ENCODE assay signal across 16 mouse cellular contexts in genomic region chr5:17116072-17116471, GRCm38 (mm10).
DNase-seq lines count a peak whose midpoint lies in the region; ATAC-seq and TF ChIP-seq lines count a peak whose summit lies in the region.
"Had no signal": no experiment of that assay in that cellular context is flagged by ENCODE, and none has a peak within 500 bp of the region (broad histone marks: within the 10 kb centered on the region; RNA-seq: fewer than 3 reads in every experiment).

No protein-coding gene starts in this region.

- no peak overlapping the region for H3K9ac ChIP-seq in embryonic facial prominence, embryonic 14.5 days (ENCODE audit: low read depth, low read length)
- no peak overlapping the region for H3K9ac ChIP-seq in intestine, embryonic 14.5 days (ENCODE audit: low read length)
- no peak overlapping the region for H3K9ac ChIP-seq in intestine, postnatal 0 days (ENCODE audit: low read depth, low read length)
- H3K9ac ChIP-seq in stomach, embryonic 16.5 days (ENCODE audit: low read length), result no peak overlapping the region
- no peak overlapping the region for H3K9ac ChIP-seq in stomach, postnatal 0 days (ENCODE audit: low read length)
- H3K9ac ChIP-seq: embryonic facial prominence, embryonic 12.5 days; liver, embryonic 13.5 days; neural tube, embryonic 15.5 days had no signal

- TF ChIP-seq CTCF in intestine, postnatal 0 days (IDR thresholded peaks at IDR 0.05; ENCODE audit: low read depth), result no peak
- no peak for TF ChIP-seq CTCF in stomach, postnatal 0 days (IDR thresholded peaks at IDR 0.05; ENCODE audit: low read depth)

- H3K36me3 ChIP-seq in embryonic facial prominence, embryonic 14.5 days (ENCODE audit: control insufficient read depth, insufficient read depth, low read length), result no peaks in the 10 kb centered on the region
- H3K36me3 ChIP-seq in embryonic facial prominence, embryonic 10.5 days (replicated peaks), result no peaks in the 10 kb centered on the region
- no peaks in the 10 kb centered on the region for H3K36me3 ChIP-seq in intestine, embryonic 14.5 days (ENCODE audit: control insufficient read depth, insufficient read depth, low read length)
- H3K36me3 ChIP-seq in intestine, postnatal 0 days (ENCODE audit: control insufficient read depth, insufficient read depth), result no peaks in the 10 kb centered on the region
- no peaks in the 10 kb centered on the region for H3K36me3 ChIP-seq in stomach, embryonic 16.5 days (ENCODE audit: control insufficient read depth, insufficient read depth, low read length)
- H3K36me3 ChIP-seq in stomach, postnatal 0 days (ENCODE audit: control insufficient read depth, insufficient read depth, low read length), result no peaks in the 10 kb centered on the region
- H3K36me3 ChIP-seq: embryonic facial prominence, embryonic 12.5 days; forebrain, embryonic 10.5 days; liver, embryonic 13.5 days; neural tube, embryonic 15.5 days had no signal

- TF ChIP-seq EP300 in stomach, postnatal 0 days (optimal IDR thresholded peaks at IDR 0.05), result no peak

- no peaks in the 10 kb centered on the region for H3K9me3 ChIP-seq in embryonic facial prominence, embryonic 14.5 days (ENCODE audit: control insufficient read depth, low read length)
- H3K9me3 ChIP-seq in embryonic facial prominence, embryonic 10.5 days, result no peaks in the 10 kb centered on the region
- no peaks in the 10 kb centered on the region for H3K9me3 ChIP-seq in intestine, embryonic 14.5 days (ENCODE audit: control insufficient read depth, low read length)
- H3K9me3 ChIP-seq in intestine, postnatal 0 days (ENCODE audit: control insufficient read depth), result no peaks in the 10 kb centered on the region
- no peaks in the 10 kb centered on the region for H3K9me3 ChIP-seq in stomach, embryonic 16.5 days (replicated peaks; ENCODE audit: control insufficient read depth, low read length)
- no peaks in the 10 kb centered on the region for H3K9me3 ChIP-seq in stomach, postnatal 0 days (ENCODE audit: control insufficient read depth, low read length)
- H3K9me3 ChIP-seq: embryonic facial prominence, embryonic 12.5 days; forebrain, embryonic 10.5 days; liver, embryonic 13.5 days; neural tube, embryonic 15.5 days had no signal

- no peak overlapping the region for H3K4me2 ChIP-seq in embryonic facial prominence, embryonic 14.5 days (ENCODE audit: low read depth, low read length)
- no peak overlapping the region for H3K4me2 ChIP-seq in intestine, embryonic 14.5 days (ENCODE audit: low read length)
- H3K4me2 ChIP-seq in intestine, postnatal 0 days (replicated peaks; ENCODE audit: low read depth), result no peak overlapping the region
- H3K4me2 ChIP-seq in stomach, embryonic 16.5 days (ENCODE audit: low read depth, low read length), result no peak overlapping the region
- no peak overlapping the region for H3K4me2 ChIP-seq in stomach, postnatal 0 days (replicated peaks; ENCODE audit: low read depth)
- H3K4me2 ChIP-seq: embryonic facial prominence, embryonic 12.5 days; liver, embryonic 13.5 days; neural tube, embryonic 15.5 days had no signal

- H3K27me3 ChIP-seq in embryonic facial prominence, embryonic 14.5 days (replicated peaks; ENCODE audit: control insufficient read depth, insufficient read depth, low read length), result no peaks in the 10 kb centered on the region
- no peaks in the 10 kb centered on the region for H3K27me3 ChIP-seq in embryonic facial prominence, embryonic 10.5 days (replicated peaks; ENCODE audit: low read depth, poor library complexity, severe bottlenecking)
- H3K27me3 ChIP-seq in intestine, embryonic 14.5 days (replicated peaks; ENCODE audit: control insufficient read depth, insufficient read depth, low read length), result no peaks in the 10 kb centered on the region
- H3K27me3 ChIP-seq in intestine, postnatal 0 days (replicated peaks; ENCODE audit: control insufficient read depth, insufficient read depth, low read length), result no peaks in the 10 kb centered on the region
- H3K27me3 ChIP-seq in stomach, embryonic 16.5 days (ENCODE audit: control insufficient read depth, insufficient read depth, low read length), result no peaks in the 10 kb centered on the region
- no peaks in the 10 kb centered on the region for H3K27me3 ChIP-seq in stomach, postnatal 0 days (ENCODE audit: control insufficient read depth, insufficient read depth, low read length)
- H3K27me3 ChIP-seq: embryonic facial prominence, embryonic 12.5 days; liver, embryonic 13.5 days; neural tube, embryonic 15.5 days had no signal

- no peaks in the 10 kb centered on the region for H3K4me1 ChIP-seq in embryonic facial prominence, embryonic 14.5 days (ENCODE audit: control insufficient read depth, insufficient read depth, low read length)
- no peaks in the 10 kb centered on the region for H3K4me1 ChIP-seq in embryonic facial prominence, embryonic 10.5 days
- no peaks in the 10 kb centered on the region; the same call in 1 of the 2 replicates for H3K4me1 ChIP-seq in intestine, embryonic 14.5 days (replicated peaks; ENCODE audit: control insufficient read depth, insufficient read depth, low read length)
- no peaks in the 10 kb centered on the region for H3K4me1 ChIP-seq in intestine, postnatal 0 days (replicated peaks; ENCODE audit: control insufficient read depth, insufficient read depth, low read length)
- no peaks in the 10 kb centered on the region for H3K4me1 ChIP-seq in stomach, embryonic 16.5 days (ENCODE audit: control insufficient read depth, insufficient read depth, low read length)
- H3K4me1 ChIP-seq in stomach, postnatal 0 days (replicated peaks; ENCODE audit: control insufficient read depth, insufficient read depth), result no peaks in the 10 kb centered on the region
- H3K4me1 ChIP-seq: forebrain, embryonic 10.5 days; liver, embryonic 13.5 days; neural tube, embryonic 15.5 days had no signal

- H3K4me3 ChIP-seq in embryonic facial prominence, embryonic 14.5 days (ENCODE audit: low read depth, low read length), result no peak overlapping the region
- H3K4me3 ChIP-seq in embryonic facial prominence, embryonic 10.5 days, result no peak overlapping the region
- H3K4me3 ChIP-seq in intestine, embryonic 14.5 days (ENCODE audit: low read depth, low read length), result no peak overlapping the region
- no peak overlapping the region for H3K4me3 ChIP-seq in intestine, postnatal 0 days (ENCODE audit: low read depth, low read length)
- no peak overlapping the region for H3K4me3 ChIP-seq in stomach, embryonic 16.5 days (replicated peaks; ENCODE audit: low read length)
- no peak overlapping the region for H3K4me3 ChIP-seq in stomach, postnatal 0 days (ENCODE audit: low read depth, low read length)
- H3K4me3 ChIP-seq: embryonic facial prominence, embryonic 12.5 days; forebrain, embryonic 10.5 days; liver, embryonic 13.5 days; neural tube, embryonic 15.5 days had no signal

- DNase-seq in embryonic facial prominence, embryonic 14.5 days (ENCODE audit: low spot score), result peak; percentile 29
- DNase-seq in embryonic facial prominence, embryonic 10.5 days (ENCODE audit: low spot score), result no peak
- no peak for DNase-seq in intestine, embryonic 14.5 days (ENCODE audit: low spot score)
- no peak for DNase-seq in stomach, postnatal 0 days (ENCODE audit: low spot score)
- DNase-seq in lung, postnatal 4 days, result peak; percentile 42 to 66
- DNase-seq in natural killer cell, adult 2 months (ENCODE audit: low spot score in 2 of 2), result no peak
- DNase-seq: adrenal gland, adult 2 months; cerebellum, adult 9-11 months; liver, embryonic 13.5 days; retina, postnatal 1 day had no signal

- ATAC-seq in embryonic facial prominence, embryonic 14.5 days (ENCODE audit: low read depth), result no peak
- 0 out of 2 replicates have a peak, but pooled peaks have one; percentile 50 for ATAC-seq in intestine, embryonic 14.5 days (replicated peaks; ENCODE audit: low FRiP score, low TSS enrichment, low read depth)
- ATAC-seq in intestine, postnatal 0 days, result no peak
- peak; percentile 60; the same call in 1 of the 2 replicates for ATAC-seq in stomach, embryonic 16.5 days (ENCODE audit: insufficient read depth, low FRiP score)
- no peak for ATAC-seq in stomach, postnatal 0 days (ENCODE audit: low FRiP score, low TSS enrichment)
- ATAC-seq: hindbrain, postnatal 0 days had no signal

- H3K27ac ChIP-seq in embryonic facial prominence, embryonic 14.5 days (replicated peaks; ENCODE audit: low read depth, low read length), result no peak overlapping the region
- H3K27ac ChIP-seq in embryonic facial prominence, embryonic 10.5 days (replicated peaks), result no peak overlapping the region
- H3K27ac ChIP-seq in intestine, embryonic 14.5 days (ENCODE audit: low read depth), result no peak overlapping the region
- H3K27ac ChIP-seq in intestine, postnatal 0 days (ENCODE audit: low read depth, low read length), result no peak overlapping the region
- no peak overlapping the region for H3K27ac ChIP-seq in stomach, embryonic 16.5 days (ENCODE audit: low read length)
- H3K27ac ChIP-seq in stomach, postnatal 0 days (replicated peaks), result no peak overlapping the region
- H3K27ac ChIP-seq: embryonic facial prominence, embryonic 12.5 days; forebrain, embryonic 10.5 days; hindbrain, postnatal 0 days; liver, embryonic 13.5 days; neural tube, embryonic 15.5 days had no signal

- WGBS in embryonic facial prominence, embryonic 14.5 days, result 51% methylated on average over 3 of the region's 3 CpGs
- 80% methylated on average over 3 of the region's 3 CpGs for WGBS in embryonic facial prominence, embryonic 10.5 days
- 45% methylated on average over 3 of the region's 3 CpGs for WGBS in intestine, embryonic 14.5 days
- 37% methylated on average over 3 of the region's 3 CpGs for WGBS in intestine, postnatal 0 days
- WGBS in stomach, embryonic 16.5 days, result 38% methylated on average over 3 of the region's 3 CpGs
- WGBS in stomach, postnatal 0 days, result 33% methylated on average over 3 of the region's 3 CpGs

Comparison
In these comparisons a context has a peak if more than half of its experiments do, and no peak if none do; other contexts are left out.
1. ATAC-seq: peak in intestine, embryonic 14.5 days (single experiment) and stomach, embryonic 16.5 days (single experiment); none in embryonic facial prominence, embryonic 14.5 days (single experiment), intestine, postnatal 0 days (single experiment) and stomach, postnatal 0 days (single experiment).
2. DNase-seq: peak in embryonic facial prominence, embryonic 14.5 days (single experiment) and lung, postnatal 4 days (2 of 2); none in embryonic facial prominence, embryonic 10.5 days (single experiment), intestine, embryonic 14.5 days (single experiment), stomach, postnatal 0 days (single experiment) and natural killer cell, adult 2 months (0 of 2).